Mouse (Mus musculus) layer of hippocampus, adult 18-20 months (tissue): Measurements from ENCODE around the gene Serhl. TPM values are rescaled to one million over a fixed set of nuclear protein-coding genes. Genes with fewer than 3 reads are reported as not detected.

Experiments used
- DNase-seq, 2 experiments: peaks; one replicate each; pipeline ENCODE4 v3.0.0; 2022; ENCODE audit warnings: low spot score in 2 of 2
- total RNA-seq, 2 experiments: library from RNA; stranded (reverse); gene quantifications; 2 replicates each; pipeline ENCODE4 v1.2.3; 2021

Serhl gene
- total RNA-seq, 2 experiments from 2014 or later = 8.5 to 10.6 TPM

GRCm38 (mm10) chr15:83160561-83160960, 71.3 kb downstream of the Serhl start:
- DNase-seq = no peak

GRCm38 (mm10) chr15:83161062-83161748, 71.9 kb downstream of the Serhl start:
- no peak for DNase-seq

GRCm38 (mm10) chr15:83162001-83162400, 72.7 kb downstream of the Serhl start:
- no peak for DNase-seq

- DNase-seq = no peak
Measured at GRCm38 (mm10) chr15:83162818-83163485, 73.6 kb downstream of the Serhl start.

- no peak for DNase-seq
Measured at GRCm38 (mm10) chr15:83164971-83165471, 75.7 kb downstream of the Serhl start.

- no peak for DNase-seq
Measured at GRCm38 (mm10) chr15:83165526-83166315, 76.4 kb downstream of the Serhl start.

Other genes starting within 250 kb of the Serhl start
- 100 to 1,000 TPM; 238 to 241 TPM for gene Tcf20, start 101.6 kb upstream of the Serhl start, total RNA-seq
- 1 to 10 TPM; 2.2 to 2.3 TPM for gene Nfam1, start 56.2 kb upstream of the Serhl start, total RNA-seq
- 100 to 1,000 TPM; 163 to 164 TPM for gene Rrp7a, start 33.3 kb downstream of the Serhl start, total RNA-seq
- gene Poldip3, start 59.9 kb downstream of the Serhl start, total RNA-seq = 10 to 100 TPM; 90.1 to 93.9 TPM
- 10 to 100 TPM; 71.2 to 71.5 TPM for gene Cyb5r3, start 83.1 kb downstream of the Serhl start, total RNA-seq
- 1 to 10 TPM; 3.0 to 3.5 TPM for gene A4galt, start 162.3 kb downstream of the Serhl start, total RNA-seq